Mouse (Mus musculus): ENCODE results near the gene Rgs3. TPM values are rescaled to one million over a fixed set of nuclear protein-coding genes. Genes with fewer than 3 reads are reported as not detected.

Rgs3 gene
- total RNA-seq, 4 experiments from 2014 or later, result 24.2 to 29.3 (median 26.5) TPM

GRCm38 (mm10) chr4:62652921-62653757 lies 93.5 kb downstream of the Rgs3 start:
- DNase-seq (ENCODE audit: low spot score in 2 of 2), result peak in 1 of 2 experiments; percentile 20

GRCm38 (mm10) chr4:62653922-62654661 lies 94.4 kb downstream of the Rgs3 start:
- DNase-seq (ENCODE audit: low spot score in 2 of 2), result no peak

DNA sequence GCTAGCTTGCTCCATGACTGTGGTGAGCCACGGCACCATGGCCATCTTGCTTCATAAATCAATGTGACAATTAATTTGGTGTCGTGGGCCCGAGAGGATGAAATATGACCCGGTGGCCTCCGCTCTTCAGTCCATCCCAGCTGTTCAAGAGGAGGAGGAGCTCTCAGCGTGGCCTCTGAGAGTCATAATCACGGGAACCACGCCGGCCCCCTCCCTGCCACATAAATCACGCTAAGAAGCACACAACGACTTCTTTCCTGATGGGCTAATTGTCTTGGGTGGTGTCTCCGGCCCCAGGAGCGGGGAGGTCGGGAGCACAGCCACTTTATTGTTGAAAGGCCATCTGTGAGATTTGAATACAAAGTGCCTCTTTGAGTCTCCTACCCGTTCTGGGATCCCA lies 99.6 kb downstream of the Rgs3 start:
- DNase-seq (ENCODE audit: low spot score in 2 of 2), result peak; percentile 50 to 54

GRCm38 (mm10) chr4:62659861-62660553 lies 100.4 kb downstream of the Rgs3 start:
- no peak for DNase-seq (ENCODE audit: low spot score in 2 of 2)

GRCm38 (mm10) chr4:62660554-62660864 lies 100.9 kb downstream of the Rgs3 start:
- DNase-seq (ENCODE audit: low spot score in 2 of 2), result no peak

DNA sequence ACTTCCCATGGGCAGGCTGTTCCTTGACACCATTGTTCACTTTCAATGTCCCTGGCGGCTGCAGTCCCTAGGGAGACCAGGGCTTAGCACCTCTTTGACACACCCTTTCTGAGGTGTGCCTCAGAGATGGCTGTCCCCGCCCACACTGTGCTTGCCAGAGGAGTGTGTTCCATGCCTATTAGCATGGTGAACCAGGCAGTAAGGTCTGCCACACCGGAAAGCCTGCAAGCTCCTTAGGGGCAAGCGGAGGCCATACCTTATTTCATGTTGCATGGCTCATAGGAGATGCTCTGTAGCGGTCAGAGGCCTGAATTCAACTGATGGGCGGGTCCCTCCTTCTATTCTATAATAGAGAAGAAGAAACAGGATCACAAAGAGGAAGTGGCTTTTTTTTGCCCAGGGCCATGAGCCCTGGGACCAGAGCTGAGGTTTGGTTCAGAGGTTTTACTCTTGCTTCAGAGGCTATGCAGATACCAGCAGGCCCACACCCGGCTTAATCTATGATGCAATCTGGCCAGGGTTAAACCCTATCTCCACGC lies 101.7 kb downstream of the Rgs3 start:
- DNase-seq (ENCODE audit: low spot score in 2 of 2), result no peak

DNA sequence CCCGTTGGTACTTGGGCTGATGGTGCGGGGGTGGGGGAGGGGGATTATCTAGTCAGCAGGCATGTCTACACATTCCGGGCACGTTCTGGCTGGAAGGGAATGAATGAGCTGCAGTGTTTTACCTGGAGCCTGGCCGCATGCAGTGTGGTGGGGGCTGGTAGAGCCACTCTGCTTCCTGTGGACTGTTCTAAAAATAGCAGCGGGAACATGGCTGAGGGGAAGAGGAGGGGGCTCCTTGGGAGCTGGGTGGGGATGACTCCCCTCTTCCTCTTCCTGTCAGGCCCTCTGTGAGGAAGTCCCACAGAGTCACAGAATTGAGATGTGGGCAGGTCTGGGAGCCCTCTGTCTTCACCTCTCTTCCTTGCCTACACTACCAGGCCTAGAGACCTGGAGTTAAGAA lies 103.7 kb downstream of the Rgs3 start:
- no peak for DNase-seq (ENCODE audit: low spot score in 2 of 2)

GRCm38 (mm10) chr4:62665842-62666241 lies 106.2 kb downstream of the Rgs3 start:
- no peak for DNase-seq (ENCODE audit: low spot score in 2 of 2)

GRCm38 (mm10) chr4:62668666-62669065 lies 109.0 kb downstream of the Rgs3 start:
- no peak for DNase-seq (ENCODE audit: low spot score in 2 of 2)

- DNase-seq (ENCODE audit: low spot score in 2 of 2), result no peak
These were observed 109.7 kb downstream of the Rgs3 start for GRCm38 (mm10) chr4:62669094-62670071.

DNA sequence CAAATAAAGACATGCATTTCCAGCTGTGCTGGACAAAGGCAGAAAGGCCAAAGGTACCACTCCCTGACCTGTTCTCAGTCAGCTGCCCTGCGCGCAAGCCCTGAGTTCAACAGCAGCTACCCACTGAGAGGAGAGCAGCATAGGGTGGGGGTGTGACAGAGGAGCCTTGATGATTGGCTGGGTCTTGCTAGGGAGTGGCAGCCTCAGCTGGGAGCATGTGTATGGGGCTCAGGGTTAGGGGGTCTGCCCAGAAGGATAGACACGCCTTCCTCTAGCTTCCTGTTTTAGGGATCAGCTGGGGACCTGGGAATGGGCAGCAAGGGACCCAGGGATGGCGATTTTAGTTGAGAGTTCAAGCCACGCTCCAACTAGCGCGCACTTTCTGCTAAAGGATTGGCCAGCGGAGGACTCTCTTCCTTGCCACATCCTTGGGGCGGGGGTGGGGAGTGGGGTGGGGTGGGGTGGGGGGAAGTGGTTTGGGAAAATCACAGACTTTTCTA lies 113.9 kb downstream of the Rgs3 start:
- DNase-seq (ENCODE audit: low spot score in 2 of 2), result no peak

DNA sequence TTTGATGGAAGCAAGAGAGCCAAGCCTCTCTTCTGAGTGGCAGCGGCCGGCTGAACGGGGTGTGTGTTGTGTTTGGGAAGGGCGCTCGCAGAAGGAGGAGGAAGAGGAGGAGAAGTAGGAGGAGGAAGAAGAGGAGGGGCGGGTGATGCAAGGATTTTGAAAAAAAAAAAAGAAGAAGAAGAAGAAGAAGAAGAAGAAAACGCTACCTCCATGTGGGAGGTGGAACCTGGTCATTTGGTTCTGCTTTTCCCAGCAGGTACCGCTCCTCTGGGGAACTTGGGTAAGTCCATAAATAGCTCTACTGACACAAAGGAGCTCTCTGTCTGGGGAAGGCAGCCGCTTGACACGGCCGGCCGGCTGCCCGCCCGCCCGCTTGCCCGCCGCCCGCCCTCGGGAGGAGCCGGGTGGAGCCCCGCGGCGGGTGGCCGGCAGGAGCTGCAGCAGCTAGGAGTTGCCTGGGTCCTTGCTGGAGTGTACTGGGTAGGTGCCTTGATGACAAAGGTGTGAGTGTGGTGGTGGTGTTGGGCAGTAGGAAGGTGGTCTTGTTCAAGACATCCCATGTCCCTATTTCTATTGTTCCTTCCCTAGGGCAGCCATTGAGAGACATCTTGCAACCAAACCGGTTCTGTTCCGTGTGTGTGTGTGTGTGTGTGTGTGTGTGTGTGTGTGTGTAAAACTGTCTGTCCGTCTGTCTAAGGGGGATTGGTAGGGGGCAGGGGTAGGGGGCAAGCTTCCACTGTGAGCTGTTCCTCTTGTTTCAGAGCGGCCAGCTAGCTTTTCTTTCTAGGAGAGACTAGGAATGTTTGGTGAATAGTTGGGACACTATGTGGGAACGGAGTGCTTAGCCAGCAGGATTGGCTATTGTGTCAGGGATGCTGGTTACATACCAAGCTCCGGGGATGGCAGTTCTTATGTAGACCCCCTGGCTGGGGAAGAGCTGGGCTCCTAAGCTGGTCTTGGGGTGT lies 114.7 kb downstream of the Rgs3 start:
- no peak for DNase-seq (ENCODE audit: low spot score in 2 of 2)

DNA sequence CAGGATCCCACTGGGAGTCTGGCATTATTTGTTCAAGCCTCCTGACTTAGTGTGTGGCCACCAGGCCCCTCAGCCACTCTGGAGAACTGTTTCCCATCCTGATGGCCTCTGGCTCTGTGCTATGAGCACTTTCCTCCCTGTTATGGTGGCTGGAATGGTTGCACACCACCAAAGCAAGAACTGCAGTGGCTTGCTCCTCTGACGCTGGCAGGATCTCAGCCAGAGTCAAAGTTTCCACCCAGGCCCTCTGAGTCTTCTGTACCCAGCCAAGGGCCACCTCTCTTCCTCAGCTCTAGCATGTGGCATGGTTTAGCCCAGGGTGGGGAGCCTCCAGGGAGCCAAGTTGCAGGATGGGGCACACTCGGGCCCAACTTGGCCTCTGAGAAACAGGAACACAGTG lies 115.7 kb downstream of the Rgs3 start:
- no peak for DNase-seq (ENCODE audit: low spot score in 2 of 2)

GRCm38 (mm10) chr4:62677047-62677737 lies 117.5 kb downstream of the Rgs3 start:
- no peak for DNase-seq (ENCODE audit: low spot score in 2 of 2)

- no peak for DNase-seq (ENCODE audit: low spot score in 2 of 2)
These were observed 119.5 kb downstream of the Rgs3 start for GRCm38 (mm10) chr4:62679157-62679556.

- DNase-seq (ENCODE audit: low spot score in 2 of 2), result no peak
These were observed 121.8 kb downstream of the Rgs3 start for GRCm38 (mm10) chr4:62681467-62681866.

DNA sequence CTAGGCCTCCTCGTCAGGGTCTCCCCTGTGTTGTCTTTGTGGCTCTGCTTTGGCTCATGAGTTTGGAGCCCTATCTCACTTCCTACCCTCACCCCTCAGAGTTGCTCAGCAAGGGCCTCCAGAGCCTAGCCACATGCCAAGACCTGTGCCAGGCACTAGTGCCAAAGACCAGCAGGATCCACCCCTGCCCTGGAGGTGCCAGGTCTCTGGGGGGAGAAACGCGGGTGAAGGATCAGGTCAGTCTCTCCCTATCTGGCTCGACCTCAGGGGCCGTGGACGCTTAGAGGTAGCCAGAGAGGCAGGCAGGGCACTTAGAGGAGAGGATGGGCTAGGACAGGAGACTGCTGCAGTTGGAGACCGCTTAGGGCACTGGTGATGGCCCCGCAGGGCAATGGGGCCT lies 122.7 kb downstream of the Rgs3 start:
- no peak for DNase-seq (ENCODE audit: low spot score in 2 of 2)

DNA sequence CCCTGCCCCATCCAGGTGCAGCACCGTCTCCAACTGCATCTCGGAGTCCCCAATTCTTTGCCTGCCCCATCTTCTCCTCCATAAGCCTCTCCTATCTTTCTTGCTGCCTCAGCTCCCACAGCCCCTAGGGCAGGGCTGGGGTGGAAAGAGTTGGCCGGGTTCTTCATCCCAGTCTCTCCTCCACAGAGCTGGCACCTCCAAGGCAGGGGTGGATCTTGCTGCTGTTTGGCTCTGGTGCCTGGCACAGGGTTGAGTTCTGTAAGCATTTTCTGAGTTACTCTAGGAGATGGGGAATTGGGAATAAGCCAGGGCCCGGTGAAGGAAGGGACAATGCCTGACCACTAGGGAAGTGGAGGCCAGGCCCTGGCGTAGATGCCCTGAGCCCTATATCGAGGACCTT lies 123.5 kb downstream of the Rgs3 start:
- DNase-seq (ENCODE audit: low spot score in 2 of 2), result no peak

DNA sequence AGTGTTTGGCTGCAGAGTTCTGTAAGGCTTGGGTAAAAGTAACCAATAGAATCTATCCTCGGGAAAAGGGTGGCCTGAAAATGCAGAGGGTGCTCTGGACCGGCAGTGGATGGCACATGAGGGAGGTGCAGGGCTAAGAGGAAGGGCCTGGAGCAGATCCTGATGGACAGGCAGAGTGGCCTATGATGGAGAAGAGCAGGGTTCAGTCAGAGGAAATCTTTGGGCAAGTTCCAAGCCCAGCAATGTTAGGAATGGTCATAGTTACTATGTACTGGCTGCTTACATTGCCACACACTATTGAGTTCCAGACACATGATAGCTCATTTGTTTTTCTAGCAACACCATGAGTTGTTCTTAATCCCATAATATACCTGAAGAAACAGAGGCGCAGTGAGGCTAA lies 124.7 kb downstream of the Rgs3 start:
- no peak for DNase-seq (ENCODE audit: low spot score in 2 of 2)
